Mouse (Mus musculus): ENCODE results near the gene Fbxo5. TPM values are rescaled to one million over a fixed set of nuclear protein-coding genes. Genes with fewer than 3 reads are reported as not detected.

The Fbxo5 gene
- polyA plus RNA-seq, 1 experiment from 2014 or later, result 12.0 TPM

Other genes with a start within 250 kb of the Fbxo5 start
- 1.0 and 1.2 TPM in 2 replicates for gene Myct1, start 211.8 kb downstream of the Fbxo5 start, polyA plus RNA-seq (2015; fragmentation: Nextera tagmentation; extraction: Ambion mirVana)
- gene Vip, start 166.4 kb downstream of the Fbxo5 start, polyA plus RNA-seq (2015; fragmentation: Nextera tagmentation; extraction: Ambion mirVana), result 0.93 and 3.0 TPM in 2 replicates
- 12.1 and 12.3 TPM in 2 replicates for gene Mtrf1l, start 18.3 kb upstream of the Fbxo5 start, polyA plus RNA-seq (2015; fragmentation: Nextera tagmentation; extraction: Ambion mirVana)
- gene Rgs17, start 116.8 kb upstream of the Fbxo5 start, polyA plus RNA-seq (2015; fragmentation: Nextera tagmentation; extraction: Ambion mirVana), result 29.7 and 31.0 TPM in 2 replicates

All from neural tube, embryonic 15.5 days (tissue).